Mouse (Mus musculus) hindbrain, embryonic 10.5 days (tissue): ENCODE data around the gene Fmnl2. TPM values are rescaled to one million over a fixed set of nuclear protein-coding genes. Genes with fewer than 3 reads are reported as not detected.
A peak's percentile ranks its signal among the peaks of the same experiment; 100 is the strongest.

Source experiments
- DNase-seq: peaks from one replicate; pipeline ENCODE4 v3.0.0-alpha.2; 2017; ENCODE audit warnings: low spot score
- H3K27ac ChIP-seq: fragments of 300-500 bp; sonication (generic); 2 replicates; pipeline ENCODE4 v1.5.1; 2016; ENCODE audit warnings: mild to moderate bottlenecking, moderate library complexity
- H3K27me3 ChIP-seq: fragments of 300-500 bp; sonication (generic); 2 replicates; pipeline ENCODE4 v1.6.1; 2016; ENCODE audit warnings: mild to moderate bottlenecking; ENCODE audit not compliant: poor library complexity, insufficient read depth, severe bottlenecking
- H3K36me3 ChIP-seq: fragments of 300-500 bp; sonication (generic); 2 replicates; pipeline ENCODE4 v1.6.1; 2016; ENCODE audit warnings: mild to moderate bottlenecking, moderate library complexity
- H3K4me1 ChIP-seq: fragments of 300-500 bp; sonication (generic); replicated peaks from 2 replicates; pipeline ENCODE4 v1.6.1; 2016; ENCODE audit warnings: mild to moderate bottlenecking
- H3K4me3 ChIP-seq: fragments of 300-500 bp; sonication (generic); 2 replicates; pipeline ENCODE4 v1.5.1; 2016; ENCODE audit warnings: mild to moderate bottlenecking, moderate library complexity
- H3K9me3 ChIP-seq: fragments of 300-500 bp; sonication (generic); 2 replicates; pipeline ENCODE4 v1.6.1; 2016; ENCODE audit warnings: mild to moderate bottlenecking, moderate library complexity
- WGBS: fragments of 180-500 bp; shearing (Covaris S2); methylation state at CpG from one replicate; pipeline ENCODE4 v1.1.7; 2016; 5-methylcytosine and 5-hydroxymethylcytosine counted together
- polyA plus RNA-seq: library from polyadenylated mRNA; unstranded; fragments of >200 nt; fragmentation: Nextera tagmentation; extraction: Ambion mirVana; gene quantifications from 2 replicates; pipeline ENCODE4 v1.2.1, GENCODE M21; 2016

Gene Fmnl2
- polyA plus RNA-seq, 1 experiment from 2014 or later: 5.7 TPM

GRCm38 (mm10) chr2:52844936-52845752 is 12.5 kb upstream of the Fmnl2 start:
- Histone ChIP-seq H3K4me3 (no peak overlapping the region), H3K9me3 (no peaks in the 10 kb centered on the region), H3K27ac (no peak overlapping the region), H3K4me1 (no peaks in the 10 kb centered on the region), H3K27me3 (0 out of 2 replicates have a peak, but pooled peaks cover 5% of the 10 kb centered on the region), H3K36me3 (no peaks in the 10 kb centered on the region)
- WGBS: 80% methylated on average over 14 of the region's 14 CpGs
- no peak for DNase-seq

GRCm38 (mm10) chr2:52846506-52846905 is 11.2 kb upstream of the Fmnl2 start:
- no peaks in the 10 kb centered on the region for H3K4me1 ChIP-seq
- H3K36me3 ChIP-seq: no peaks in the 10 kb centered on the region
- 0 out of 2 replicates have a peak, but pooled peaks cover 5% of the 10 kb centered on the region for H3K27me3 ChIP-seq
- 50% methylated on average over 3 of the region's 3 CpGs for WGBS
- DNase-seq: no peak
- no peak overlapping the region for H3K4me3 ChIP-seq
- H3K9me3 ChIP-seq: no peaks in the 10 kb centered on the region
- H3K27ac ChIP-seq: no peak overlapping the region

- H3K27me3 ChIP-seq: 0 out of 2 replicates have a peak, but pooled peaks cover 4% of the 10 kb centered on the region
- H3K36me3 ChIP-seq: no peaks in the 10 kb centered on the region
- no peak overlapping the region for H3K27ac ChIP-seq
- no peaks in the 10 kb centered on the region for H3K4me1 ChIP-seq
- H3K4me3 ChIP-seq: no peak overlapping the region
- WGBS: 83% methylated on average over 3 of the region's 3 CpGs
- no peaks in the 10 kb centered on the region for H3K9me3 ChIP-seq
- no peak for DNase-seq
Observed at GRCm38 (mm10) chr2:52849092-52849491, 8.6 kb upstream of the Fmnl2 start.

- peak; percentile 69 for DNase-seq
- Histone ChIP-seq H3K36me3 (no peaks in the 10 kb centered on the region; the same call in 1 of the 2 replicates), H3K4me1 (peaks cover 45% of the 10 kb centered on the region), H3K9me3 (no peaks in the 10 kb centered on the region), H3K4me3 (peak overlapping the region; percentile 93), H3K27me3 (peaks cover 6% of the 10 kb centered on the region; the same call in 1 of the 2 replicates), H3K27ac (peak overlapping the region; percentile 96)
- WGBS: under 1% methylated on average over 46 of the region's 46 CpGs
Observed at GRCm38 (mm10) chr2:52858529-52859465, 1.1 kb downstream of the Fmnl2 start.

- WGBS: 9% methylated on average over 7 of the region's 7 CpGs
- Histone ChIP-seq H3K36me3 (peaks cover 5% of the 10 kb centered on the region; the same call in 1 of the 2 replicates), H3K4me1 (peaks cover 45% of the 10 kb centered on the region), H3K27ac (peak overlapping the region; percentile 96), H3K4me3 (peak overlapping the region; percentile 93), H3K27me3 (peaks cover 6% of the 10 kb centered on the region; the same call in 1 of the 2 replicates), H3K9me3 (no peaks in the 10 kb centered on the region)
- peak; percentile 16 for DNase-seq
Observed at GRCm38 (mm10) chr2:52859466-52859840, 1.8 kb downstream of the Fmnl2 start.

- peak overlapping the region; percentile 93 for H3K4me3 ChIP-seq
- H3K27me3 ChIP-seq: peaks cover 6% of the 10 kb centered on the region; the same call in 1 of the 2 replicates
- H3K4me1 ChIP-seq: peaks cover 45% of the 10 kb centered on the region
- peak overlapping the region; percentile 96; the same call in 1 of the 2 replicates for H3K27ac ChIP-seq
- H3K9me3 ChIP-seq: no peaks in the 10 kb centered on the region
- peaks cover 9% of the 10 kb centered on the region for H3K36me3 ChIP-seq
- DNase-seq: no peak
- 30% methylated on average over 8 of the region's 8 CpGs for WGBS
Observed at GRCm38 (mm10) chr2:52860111-52860775, 2.6 kb downstream of the Fmnl2 start.

GRCm38 (mm10) chr2:52862046-52862759 is 4.5 kb downstream of the Fmnl2 start:
- peaks cover 15% of the 10 kb centered on the region for H3K36me3 ChIP-seq
- WGBS: 93% methylated on average over 9 of the region's 9 CpGs
- no peak overlapping the region for H3K4me3 ChIP-seq
- no peaks in the 10 kb centered on the region for H3K27me3 ChIP-seq
- H3K4me1 ChIP-seq: peaks cover 43% of the 10 kb centered on the region
- no peaks in the 10 kb centered on the region; the same call in 1 of the 2 replicates for H3K9me3 ChIP-seq
- no peak for DNase-seq
- H3K27ac ChIP-seq: no peak overlapping the region

- DNase-seq: no peak
- H3K36me3 ChIP-seq: peaks cover 21% of the 10 kb centered on the region
- H3K4me3 ChIP-seq: no peak overlapping the region
- peaks cover 38% of the 10 kb centered on the region for H3K4me1 ChIP-seq
- whole genome bisulfite sequencing: 84% methylated on average over 4 of the region's 4 CpGs
- H3K27ac ChIP-seq: no peak overlapping the region
- H3K27me3 ChIP-seq: no peaks in the 10 kb centered on the region
- no peaks in the 10 kb centered on the region; the same call in 1 of the 2 replicates for H3K9me3 ChIP-seq
Observed at GRCm38 (mm10) chr2:52862760-52863124, 5.1 kb downstream of the Fmnl2 start.

- peaks cover 30% of the 10 kb centered on the region for H3K36me3 ChIP-seq
- peaks cover 27% of the 10 kb centered on the region for H3K4me1 ChIP-seq
- H3K9me3 ChIP-seq: no peaks in the 10 kb centered on the region; the same call in 1 of the 2 replicates
- no peak overlapping the region for H3K27ac ChIP-seq
- no peak overlapping the region for H3K4me3 ChIP-seq
- no peak for DNase-seq
- 93% methylated on average over 7 of the region's 7 CpGs for WGBS
- H3K27me3 ChIP-seq: no peaks in the 10 kb centered on the region
Observed at GRCm38 (mm10) chr2:52864635-52865034, 7.0 kb downstream of the Fmnl2 start.

- Histone ChIP-seq H3K9me3 (no peaks in the 10 kb centered on the region; the same call in 1 of the 2 replicates), H3K4me3 (no peak overlapping the region), H3K36me3 (peaks cover 31% of the 10 kb centered on the region), H3K4me1 (0 out of 2 replicates have a peak, but pooled peaks cover 14% of the 10 kb centered on the region), H3K27me3 (no peaks in the 10 kb centered on the region), H3K27ac (no peak overlapping the region)
- 86% methylated on average over 3 of the region's 3 CpGs for WGBS
- no peak for DNase-seq
Observed at GRCm38 (mm10) chr2:52866151-52866550, 8.5 kb downstream of the Fmnl2 start.

- WGBS: 92% methylated on average over 9 of the region's 9 CpGs
- no peaks in the 10 kb centered on the region for H3K27me3 ChIP-seq
- H3K4me3 ChIP-seq: no peak overlapping the region
- H3K36me3 ChIP-seq: peaks cover 33% of the 10 kb centered on the region
- H3K9me3 ChIP-seq: no peaks in the 10 kb centered on the region; the same call in 1 of the 2 replicates
- no peak for DNase-seq
- H3K27ac ChIP-seq: no peak overlapping the region
- 0 out of 2 replicates have a peak, but pooled peaks cover 5% of the 10 kb centered on the region for H3K4me1 ChIP-seq
Observed at GRCm38 (mm10) chr2:52867781-52868180, 10.1 kb downstream of the Fmnl2 start.
